Mouse (Mus musculus): ENCODE data around the gene Adrb1.

DNA sequence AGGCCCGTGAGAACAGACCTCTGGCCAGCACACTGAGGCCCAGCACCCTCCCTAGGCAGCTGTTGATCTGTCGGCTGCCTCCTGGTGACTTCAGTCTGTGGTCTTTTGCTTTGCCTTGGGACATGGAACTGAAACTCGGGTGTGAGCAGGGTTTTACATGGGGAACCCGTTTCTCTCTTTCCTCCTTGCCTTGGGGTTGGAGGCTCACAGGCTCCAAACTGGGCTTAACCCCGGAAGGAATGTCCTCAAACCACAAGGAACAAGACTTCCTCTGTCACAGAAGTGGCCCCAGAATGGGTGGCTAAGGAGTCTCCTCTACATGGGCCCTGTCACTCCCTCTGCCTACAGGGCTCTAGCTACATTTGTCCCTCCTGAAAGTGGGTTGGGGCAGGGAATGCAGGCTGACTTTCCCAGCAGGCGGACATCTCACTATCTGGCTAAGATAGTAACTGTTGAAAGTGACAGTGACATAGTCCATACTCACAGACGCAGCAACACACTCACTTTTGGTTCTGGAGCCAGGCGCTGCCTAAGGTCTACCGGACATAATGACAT is 52.5 kb downstream of the Adrb1 start:
- no peak for TF ChIP-seq CTCF (IDR thresholded peaks at IDR 0.05; ENCODE audit: borderline replicate concordance, extremely low read depth, insufficient read depth, insufficient read length)
- TF ChIP-seq POLR2A (IDR thresholded peaks at IDR 0.05; ENCODE audit: borderline replicate concordance, extremely low read depth, insufficient read depth, insufficient read length, poor library complexity, severe bottlenecking): no peak

All from brain, embryonic 14.5 days (tissue).